Mouse (Mus musculus): Measurements from ENCODE around the gene Umodl1. TPM values are rescaled to one million over a fixed set of nuclear protein-coding genes. Genes with fewer than 3 reads are reported as not detected.

Gene Umodl1
- polyA plus RNA-seq, 1 experiment from 2014 or later, result 0.07 TPM

- H3K27me3 ChIP-seq, result 0 out of 2 replicates have a peak, but pooled peaks cover 3% of the 10 kb centered on the region
- no peaks in the 10 kb centered on the region for H3K9me3 ChIP-seq
- no peak for ATAC-seq
- H3K4me1 ChIP-seq (replicated peaks), result peaks cover 16% of the 10 kb centered on the region
- no peak overlapping the region for H3K4me2 ChIP-seq (replicated peaks)
- no peak overlapping the region for H3K27ac ChIP-seq
- H3K9ac ChIP-seq (replicated peaks), result no peak overlapping the region
- H3K36me3 ChIP-seq, result no peaks in the 10 kb centered on the region
- 62% methylated on average over 8 of the region's 8 CpGs for WGBS
- H3K4me3 ChIP-seq (replicated peaks), result no peak overlapping the region
These were observed 2.8 kb upstream of the Umodl1 start for GRCm38 (mm10) chr17:30951600-30951999.

DNA sequence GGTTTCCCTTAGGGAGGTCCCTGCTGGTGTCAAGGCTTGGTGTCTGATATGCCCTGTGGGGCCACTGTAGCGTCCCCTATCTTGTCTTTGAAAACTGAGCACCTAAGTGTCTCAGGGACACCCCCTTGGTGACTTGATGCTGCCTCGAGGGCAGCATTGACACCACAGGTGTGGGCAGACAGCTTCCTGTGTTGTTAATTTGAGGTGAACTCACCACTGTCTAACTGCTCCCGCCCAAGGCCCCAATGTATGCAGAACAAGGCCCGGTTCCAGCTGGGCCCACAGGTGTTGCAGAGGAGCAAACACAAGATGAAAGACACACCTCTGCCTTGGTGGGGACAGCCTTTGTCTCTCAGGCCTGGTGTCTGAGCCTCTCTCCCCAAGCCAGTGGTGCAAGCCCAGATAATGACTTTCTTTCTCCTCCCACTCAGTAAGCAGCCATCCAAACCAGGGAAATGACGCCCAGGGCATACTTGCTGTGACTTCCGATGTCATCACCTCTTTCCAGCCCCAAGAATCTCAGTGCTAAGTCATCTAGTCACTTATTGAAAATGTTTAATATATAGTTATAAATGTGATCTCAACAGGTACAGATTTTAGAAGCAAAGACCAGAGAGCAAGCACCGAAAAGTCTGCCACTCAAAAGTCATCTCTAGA, 7.6 kb downstream of the Umodl1 start:
- no peaks in the 10 kb centered on the region for H3K9me3 ChIP-seq
- no peak for ATAC-seq
- H3K4me3 ChIP-seq (replicated peaks), result no peak overlapping the region
- 81% methylated on average over 7 of the region's 7 CpGs for WGBS
- no peak overlapping the region for H3K27ac ChIP-seq
- H3K9ac ChIP-seq (replicated peaks), result no peak overlapping the region
- no peak overlapping the region for H3K4me2 ChIP-seq (replicated peaks)
- H3K4me1 ChIP-seq (replicated peaks), result no peaks in the 10 kb centered on the region
- no peaks in the 10 kb centered on the region for H3K27me3 ChIP-seq
- H3K36me3 ChIP-seq, result no peaks in the 10 kb centered on the region

- Histone ChIP-seq H3K9ac (replicated peaks) (no peak overlapping the region), H3K4me2 (replicated peaks) (no peak overlapping the region), H3K36me3 (no peaks in the 10 kb centered on the region), H3K4me1 (replicated peaks) (no peaks in the 10 kb centered on the region), H3K27ac (no peak overlapping the region), H3K4me3 (replicated peaks) (no peak overlapping the region), H3K9me3 (no peaks in the 10 kb centered on the region), H3K27me3 (no peaks in the 10 kb centered on the region)
- no peak for ATAC-seq
- 38% methylated on average over 2 of the region's 2 CpGs for WGBS
These were observed 8.4 kb downstream of the Umodl1 start for GRCm38 (mm10) chr17:30962880-30963279.

GRCm38 (mm10) chr17:30969983-30970382, 15.5 kb downstream of the Umodl1 start:
- WGBS, result 64% methylated on average over 4 of the region's 4 CpGs

DNA sequence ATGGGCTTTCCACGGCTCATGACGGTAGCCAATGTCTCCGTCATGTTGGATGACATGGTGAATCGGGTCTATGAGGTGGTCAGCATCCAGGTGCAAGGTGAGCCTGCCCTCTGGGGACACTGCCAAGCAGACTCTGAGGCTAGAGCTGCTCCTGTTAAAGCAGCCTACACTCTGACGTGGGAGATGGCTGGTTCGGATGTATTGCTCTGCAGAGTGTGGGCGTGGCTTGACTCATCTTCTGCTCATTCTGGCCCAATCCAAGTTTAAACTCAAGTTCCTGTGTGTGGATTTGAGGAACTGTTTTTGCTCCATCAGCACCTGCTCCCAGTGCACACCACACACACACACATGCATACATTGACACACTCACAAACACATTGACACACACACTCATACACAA, 17.4 kb downstream of the Umodl1 start:
- Histone ChIP-seq H3K27ac (no peak overlapping the region), H3K27me3 (no peaks in the 10 kb centered on the region), H3K9ac (replicated peaks) (no peak overlapping the region), H3K9me3 (no peaks in the 10 kb centered on the region), H3K4me2 (replicated peaks) (no peak overlapping the region), H3K4me3 (replicated peaks) (no peak overlapping the region), H3K36me3 (no peaks in the 10 kb centered on the region), H3K4me1 (replicated peaks) (no peaks in the 10 kb centered on the region)
- no peak for ATAC-seq
- WGBS, result 90% methylated on average over 7 of the region's 7 CpGs

More at GRCm38 (mm10) chr17:30969983-30970382, 15.5 kb downstream of the Umodl1 start:
- Histone ChIP-seq H3K27me3 (no peaks in the 10 kb centered on the region), H3K36me3 (no peaks in the 10 kb centered on the region), H3K9ac (replicated peaks) (no peak overlapping the region), H3K4me1 (replicated peaks) (no peaks in the 10 kb centered on the region), H3K4me2 (replicated peaks) (no peak overlapping the region), H3K9me3 (no peaks in the 10 kb centered on the region), H3K27ac (no peak overlapping the region), H3K4me3 (replicated peaks) (no peak overlapping the region)
- ATAC-seq, result no peak

- no peak overlapping the region for H3K27ac ChIP-seq
- no peak overlapping the region for H3K4me2 ChIP-seq (replicated peaks)
- ATAC-seq, result no peak
- no peak overlapping the region for H3K4me3 ChIP-seq (replicated peaks)
- H3K4me1 ChIP-seq (replicated peaks), result no peaks in the 10 kb centered on the region
- no peaks in the 10 kb centered on the region for H3K9me3 ChIP-seq
- 90% methylated on average over 6 of the region's 6 CpGs for WGBS
- no peaks in the 10 kb centered on the region for H3K27me3 ChIP-seq
- no peak overlapping the region for H3K9ac ChIP-seq (replicated peaks)
- no peaks in the 10 kb centered on the region for H3K36me3 ChIP-seq
These were observed 18.9 kb downstream of the Umodl1 start for GRCm38 (mm10) chr17:30973332-30973731.

GRCm38 (mm10) chr17:30977290-30977689, 22.9 kb downstream of the Umodl1 start:
- no peaks in the 10 kb centered on the region for H3K9me3 ChIP-seq
- 71% methylated on average over 2 of the region's 2 CpGs for WGBS
- ATAC-seq, result no peak

GRCm38 (mm10) chr17:30978556-30978955, 24.1 kb downstream of the Umodl1 start:
- H3K27me3 ChIP-seq, result no peaks in the 10 kb centered on the region
- no peak for ATAC-seq
- H3K9me3 ChIP-seq, result no peaks in the 10 kb centered on the region
- H3K4me3 ChIP-seq (replicated peaks), result no peak overlapping the region
- H3K4me1 ChIP-seq (replicated peaks), result no peaks in the 10 kb centered on the region
- 88% methylated on average over 10 of the region's 10 CpGs for WGBS
- no peak overlapping the region for H3K4me2 ChIP-seq (replicated peaks)
- H3K27ac ChIP-seq, result no peak overlapping the region
- H3K36me3 ChIP-seq, result no peaks in the 10 kb centered on the region
- no peak overlapping the region for H3K9ac ChIP-seq (replicated peaks)

More at GRCm38 (mm10) chr17:30977290-30977689, 22.9 kb downstream of the Umodl1 start:
- Histone ChIP-seq H3K27me3 (no peaks in the 10 kb centered on the region), H3K27ac (no peak overlapping the region), H3K4me1 (replicated peaks) (no peaks in the 10 kb centered on the region), H3K4me3 (replicated peaks) (no peak overlapping the region), H3K36me3 (no peaks in the 10 kb centered on the region), H3K4me2 (replicated peaks) (no peak overlapping the region), H3K9ac (replicated peaks) (no peak overlapping the region)

DNA sequence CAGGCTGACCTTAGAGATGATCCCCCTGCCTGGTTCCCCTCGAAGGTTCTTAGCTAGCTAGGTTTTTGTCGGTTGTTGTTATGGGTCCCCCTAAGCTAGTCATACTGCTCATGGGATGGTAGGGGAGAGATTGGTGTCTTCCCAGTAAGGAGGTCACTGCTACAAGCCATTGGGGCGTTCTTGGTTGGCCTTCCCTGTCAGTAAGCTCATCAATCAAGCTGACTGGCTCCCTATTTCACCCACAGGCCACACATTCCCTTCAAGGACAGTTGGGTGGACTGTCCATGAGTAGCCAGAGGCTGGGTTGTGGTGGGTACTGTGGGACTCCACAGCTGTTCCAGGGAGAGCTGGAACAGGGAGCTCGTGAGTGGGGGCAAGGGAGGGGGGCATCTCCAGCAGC, 29.1 kb downstream of the Umodl1 start:
- Histone ChIP-seq H3K27ac (no peak overlapping the region), H3K4me1 (replicated peaks) (no peaks in the 10 kb centered on the region), H3K4me2 (replicated peaks) (no peak overlapping the region), H3K36me3 (no peaks in the 10 kb centered on the region), H3K9me3 (no peaks in the 10 kb centered on the region), H3K4me3 (replicated peaks) (no peak overlapping the region), H3K27me3 (no peaks in the 10 kb centered on the region), H3K9ac (replicated peaks) (no peak overlapping the region)
- ATAC-seq, result no peak
- WGBS, result 72% methylated on average over 4 of the region's 4 CpGs

DNA sequence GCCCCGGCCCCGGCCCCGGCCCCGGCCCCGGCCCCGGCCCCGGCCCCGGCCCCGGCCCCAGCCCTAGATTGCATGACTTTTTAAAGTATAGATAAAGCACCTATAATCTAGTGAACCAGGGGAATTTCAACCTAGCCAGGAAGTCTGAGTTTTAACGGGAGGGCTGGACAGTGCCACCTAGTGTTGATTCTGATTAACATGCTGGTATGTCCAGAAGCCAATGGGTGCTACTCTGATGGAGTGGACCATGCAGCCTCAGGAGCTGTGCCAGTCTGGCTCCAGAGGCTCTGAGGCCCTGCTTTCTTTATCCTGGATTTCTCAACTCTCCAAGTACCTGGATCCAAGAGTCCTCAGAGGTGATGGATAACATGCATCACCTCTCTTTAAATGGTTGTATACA, 35.8 kb downstream of the Umodl1 start:
- H3K27ac ChIP-seq, result no peak overlapping the region

GRCm38 (mm10) chr17:30996296-30996695, 41.9 kb downstream of the Umodl1 start:
- H3K9me3 ChIP-seq, result no peaks in the 10 kb centered on the region
- H3K4me2 ChIP-seq (replicated peaks), result no peak overlapping the region
- no peak overlapping the region for H3K27ac ChIP-seq
- H3K27me3 ChIP-seq, result no peaks in the 10 kb centered on the region
- H3K4me1 ChIP-seq (replicated peaks), result peaks cover 5% of the 10 kb centered on the region
- WGBS, result 86% methylated on average over 5 of the region's 5 CpGs
- no peak overlapping the region for H3K9ac ChIP-seq (replicated peaks)
- no peak for ATAC-seq
- H3K36me3 ChIP-seq, result no peaks in the 10 kb centered on the region
- H3K4me3 ChIP-seq (replicated peaks), result no peak overlapping the region

More for the DNA sequence above, 35.8 kb downstream of the Umodl1 start:
- H3K4me3 ChIP-seq (replicated peaks), result no peak overlapping the region
- H3K4me2 ChIP-seq (replicated peaks), result no peak overlapping the region
- H3K4me1 ChIP-seq (replicated peaks), result no peaks in the 10 kb centered on the region
- H3K9ac ChIP-seq (replicated peaks), result no peak overlapping the region
- H3K9me3 ChIP-seq, result no peaks in the 10 kb centered on the region
- no peaks in the 10 kb centered on the region for H3K27me3 ChIP-seq
- H3K36me3 ChIP-seq, result no peaks in the 10 kb centered on the region
- ATAC-seq, result no peak
- WGBS, result 82% methylated on average over 10 of the region's 10 CpGs

DNA sequence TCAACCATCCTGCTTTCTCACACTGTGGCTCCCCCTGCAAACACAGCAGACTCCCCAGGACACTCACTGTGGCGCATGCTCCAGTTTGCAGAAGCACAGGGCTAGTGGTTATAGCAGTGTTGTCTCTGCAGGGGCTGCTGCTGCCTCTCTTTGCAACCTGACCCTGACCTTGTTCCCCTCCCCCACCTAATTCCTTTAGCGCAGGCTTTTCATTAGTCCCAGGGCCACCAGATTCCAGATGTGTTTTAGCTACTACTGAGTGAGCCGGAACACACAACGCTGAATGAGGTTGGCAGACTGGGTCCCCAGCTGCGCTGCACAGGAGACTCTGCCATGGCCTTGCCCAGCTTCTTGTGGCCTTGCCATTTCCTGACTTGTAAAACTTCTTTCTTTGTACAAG, 46.5 kb downstream of the Umodl1 start:
- Histone ChIP-seq H3K4me1 (replicated peaks) (peaks cover 5% of the 10 kb centered on the region), H3K4me3 (replicated peaks) (no peak overlapping the region), H3K9ac (replicated peaks) (no peak overlapping the region), H3K9me3 (no peaks in the 10 kb centered on the region), H3K27ac (no peak overlapping the region), H3K4me2 (replicated peaks) (no peak overlapping the region), H3K36me3 (no peaks in the 10 kb centered on the region), H3K27me3 (no peaks in the 10 kb centered on the region)
- no peak for ATAC-seq
- 18% methylated on average over 5 of the region's 5 CpGs for WGBS

DNA sequence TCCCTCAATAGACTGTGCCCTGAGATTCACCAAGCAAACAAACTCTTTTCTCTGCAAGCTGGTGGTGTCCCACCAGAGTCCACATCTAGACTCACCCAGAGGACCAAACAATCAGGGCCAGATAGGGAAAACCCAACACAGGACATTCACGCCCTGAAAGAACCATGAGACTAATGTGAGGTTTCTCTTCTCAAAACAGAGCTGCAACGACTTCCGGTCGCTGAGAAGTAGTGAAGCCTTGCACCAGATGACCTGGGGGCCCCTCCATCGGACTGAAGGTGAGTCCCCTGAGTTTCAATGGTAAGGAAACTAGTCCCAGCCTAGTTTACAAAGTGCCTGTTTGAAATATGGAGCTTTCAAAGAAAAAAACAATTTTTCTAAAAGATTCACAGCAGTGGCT, 48.2 kb downstream of the Umodl1 start:
- H3K9me3 ChIP-seq, result no peaks in the 10 kb centered on the region
- no peak overlapping the region for H3K4me2 ChIP-seq (replicated peaks)
- no peak overlapping the region for H3K27ac ChIP-seq
- H3K36me3 ChIP-seq, result no peaks in the 10 kb centered on the region
- 93% methylated on average over 5 of the region's 5 CpGs for WGBS
- H3K4me3 ChIP-seq (replicated peaks), result no peak overlapping the region
- H3K4me1 ChIP-seq (replicated peaks), result peaks cover 5% of the 10 kb centered on the region
- no peak for ATAC-seq
- H3K27me3 ChIP-seq, result no peaks in the 10 kb centered on the region
- H3K9ac ChIP-seq (replicated peaks), result no peak overlapping the region

Data from midbrain, embryonic 13.5 days (tissue).